Mouse (Mus musculus): ENCODE results near the gene Hmg20b. TPM values are rescaled to one million over a fixed set of nuclear protein-coding genes. Genes with fewer than 3 reads are reported as not detected.

Hmg20b gene
- polyA plus RNA-seq, 1 experiment from 2014 or later, result 130 TPM

GRCm38 (mm10) chr10:81305663-81306062 is 44.6 kb downstream of the Hmg20b start:
- 0 out of 2 replicates have a peak, but pooled peaks cover 2% of the 10 kb centered on the region for H3K9me3 ChIP-seq (ENCODE audit: control insufficient read depth, low read length)
- H3K27me3 ChIP-seq (ENCODE audit: control insufficient read depth, insufficient read depth, low read length), result no peaks in the 10 kb centered on the region
- no peaks in the 10 kb centered on the region for H3K4me1 ChIP-seq (ENCODE audit: control insufficient read depth, insufficient read depth, low read length)
- H3K9ac ChIP-seq (ENCODE audit: low read length), result no peak overlapping the region
- no peak overlapping the region for H3K4me2 ChIP-seq (ENCODE audit: low read depth, severe bottlenecking)
- no peak overlapping the region for H3K4me3 ChIP-seq (ENCODE audit: low read depth, low read length)
- H3K27ac ChIP-seq (replicated peaks; ENCODE audit: low read depth, low read length), result no peak overlapping the region
- H3K36me3 ChIP-seq (ENCODE audit: control insufficient read depth, insufficient read depth, low read length), result peaks cover 33% of the 10 kb centered on the region
- WGBS, result 94% methylated on average over 14 of the region's 14 CpGs
- DNase-seq (ENCODE audit: low spot score) (no peak), ATAC-seq (ENCODE audit: insufficient number of reproducible peaks, low FRiP score, low TSS enrichment, low read depth) (no peak)

GRCm38 (mm10) chr10:81304597-81305238 is 45.6 kb downstream of the Hmg20b start:
- no peak overlapping the region for H3K4me2 ChIP-seq (ENCODE audit: low read depth, severe bottlenecking)
- H3K27ac ChIP-seq (replicated peaks; ENCODE audit: low read depth, low read length), result no peak overlapping the region
- 0 out of 2 replicates have a peak, but pooled peaks cover 2% of the 10 kb centered on the region for H3K9me3 ChIP-seq (ENCODE audit: control insufficient read depth, low read length)
- DNase-seq (ENCODE audit: low spot score), result peak; percentile 69
- H3K36me3 ChIP-seq (ENCODE audit: control insufficient read depth, insufficient read depth, low read length), result peaks cover 28% of the 10 kb centered on the region
- no peak overlapping the region for H3K9ac ChIP-seq (ENCODE audit: low read length)
- H3K27me3 ChIP-seq (ENCODE audit: control insufficient read depth, insufficient read depth, low read length), result no peaks in the 10 kb centered on the region
- no peak for ATAC-seq (ENCODE audit: insufficient number of reproducible peaks, low FRiP score, low TSS enrichment, low read depth)
- 36% methylated on average over 7 of the region's 9 CpGs for WGBS
- H3K4me3 ChIP-seq (ENCODE audit: low read depth, low read length), result no peak overlapping the region
- H3K4me1 ChIP-seq (ENCODE audit: control insufficient read depth, insufficient read depth, low read length), result no peaks in the 10 kb centered on the region

- no peak overlapping the region for H3K27ac ChIP-seq (replicated peaks; ENCODE audit: low read depth, low read length)
- H3K4me3 ChIP-seq (ENCODE audit: low read depth, low read length), result no peak overlapping the region
- peaks cover 19% of the 10 kb centered on the region for H3K36me3 ChIP-seq (ENCODE audit: control insufficient read depth, insufficient read depth, low read length)
- ATAC-seq (ENCODE audit: insufficient number of reproducible peaks, low FRiP score, low TSS enrichment, low read depth), result no peak
- H3K4me1 ChIP-seq (ENCODE audit: control insufficient read depth, insufficient read depth, low read length), result no peaks in the 10 kb centered on the region
- no peak overlapping the region for H3K4me2 ChIP-seq (ENCODE audit: low read depth, severe bottlenecking)
- H3K9ac ChIP-seq (ENCODE audit: low read length), result 0 out of 2 replicates have a peak overlapping the region, but pooled peaks have one; percentile 12
- DNase-seq (ENCODE audit: low spot score), result no peak
- 0 out of 2 replicates have a peak, but pooled peaks cover 2% of the 10 kb centered on the region for H3K9me3 ChIP-seq (ENCODE audit: control insufficient read depth, low read length)
- H3K27me3 ChIP-seq (ENCODE audit: control insufficient read depth, insufficient read depth, low read length), result no peaks in the 10 kb centered on the region
- 80% methylated on average over 7 of the region's 7 CpGs for WGBS
Observed at GRCm38 (mm10) chr10:81303761-81304160, 46.5 kb downstream of the Hmg20b start.

- H3K9me3 ChIP-seq (ENCODE audit: control insufficient read depth, low read length), result 0 out of 2 replicates have a peak, but pooled peaks cover 2% of the 10 kb centered on the region
- 71% methylated on average over 10 of the region's 10 CpGs for WGBS
- peaks cover 18% of the 10 kb centered on the region for H3K36me3 ChIP-seq (ENCODE audit: control insufficient read depth, insufficient read depth, low read length)
- no peak overlapping the region for H3K27ac ChIP-seq (replicated peaks; ENCODE audit: low read depth, low read length)
- DNase-seq (ENCODE audit: low spot score), result no peak
- H3K4me2 ChIP-seq (ENCODE audit: low read depth, severe bottlenecking), result 0 out of 2 replicates have a peak overlapping the region, but pooled peaks have one; percentile 8
- H3K27me3 ChIP-seq (ENCODE audit: control insufficient read depth, insufficient read depth, low read length), result no peaks in the 10 kb centered on the region
- ATAC-seq (ENCODE audit: insufficient number of reproducible peaks, low FRiP score, low TSS enrichment, low read depth), result no peak
- no peak overlapping the region for H3K4me3 ChIP-seq (ENCODE audit: low read depth, low read length)
- H3K4me1 ChIP-seq (ENCODE audit: control insufficient read depth, insufficient read depth, low read length), result no peaks in the 10 kb centered on the region
- H3K9ac ChIP-seq (ENCODE audit: low read length), result 0 out of 2 replicates have a peak overlapping the region, but pooled peaks have one; percentile 12
Observed at GRCm38 (mm10) chr10:81303258-81303657, 47.0 kb downstream of the Hmg20b start.

- ATAC-seq (ENCODE audit: insufficient number of reproducible peaks, low FRiP score, low TSS enrichment, low read depth) (no peak), DNase-seq (ENCODE audit: low spot score) (no peak)
- no peak overlapping the region for H3K9ac ChIP-seq (ENCODE audit: low read length)
- peaks cover 14% of the 10 kb centered on the region for H3K36me3 ChIP-seq (ENCODE audit: control insufficient read depth, insufficient read depth, low read length)
- H3K4me3 ChIP-seq (ENCODE audit: low read depth, low read length), result no peak overlapping the region
- WGBS, result 76% methylated on average over 14 of the region's 14 CpGs
- no peaks in the 10 kb centered on the region for H3K4me1 ChIP-seq (ENCODE audit: control insufficient read depth, insufficient read depth, low read length)
- 0 out of 2 replicates have a peak, but pooled peaks cover 2% of the 10 kb centered on the region for H3K9me3 ChIP-seq (ENCODE audit: control insufficient read depth, low read length)
- no peaks in the 10 kb centered on the region for H3K27me3 ChIP-seq (ENCODE audit: control insufficient read depth, insufficient read depth, low read length)
- H3K4me2 ChIP-seq (ENCODE audit: low read depth, severe bottlenecking), result 0 out of 2 replicates have a peak overlapping the region, but pooled peaks have one; percentile 8
- H3K27ac ChIP-seq (replicated peaks; ENCODE audit: low read depth, low read length), result no peak overlapping the region
Observed at GRCm38 (mm10) chr10:81302781-81303218, 47.5 kb downstream of the Hmg20b start.

GRCm38 (mm10) chr10:81302288-81302687 is 48.0 kb downstream of the Hmg20b start:
- no peaks in the 10 kb centered on the region for H3K27me3 ChIP-seq (ENCODE audit: control insufficient read depth, insufficient read depth, low read length)
- no peak overlapping the region for H3K4me3 ChIP-seq (ENCODE audit: low read depth, low read length)
- DNase-seq (ENCODE audit: low spot score), result no peak
- no peaks in the 10 kb centered on the region for H3K9me3 ChIP-seq (ENCODE audit: control insufficient read depth, low read length)
- 84% methylated on average over 4 of the region's 4 CpGs for WGBS
- H3K9ac ChIP-seq (ENCODE audit: low read length), result no peak overlapping the region
- no peak overlapping the region for H3K4me2 ChIP-seq (ENCODE audit: low read depth, severe bottlenecking)
- H3K27ac ChIP-seq (replicated peaks; ENCODE audit: low read depth, low read length), result 0 out of 2 replicates have a peak overlapping the region, but pooled peaks have one; percentile 21
- no peak for ATAC-seq (ENCODE audit: insufficient number of reproducible peaks, low FRiP score, low TSS enrichment, low read depth)
- peaks cover 9% of the 10 kb centered on the region for H3K36me3 ChIP-seq (ENCODE audit: control insufficient read depth, insufficient read depth, low read length)
- no peaks in the 10 kb centered on the region for H3K4me1 ChIP-seq (ENCODE audit: control insufficient read depth, insufficient read depth, low read length)

GRCm38 (mm10) chr10:81301321-81301720 is 49.0 kb downstream of the Hmg20b start:
- WGBS, result 81% methylated on average over 9 of the region's 9 CpGs
- no peak overlapping the region for H3K4me2 ChIP-seq (ENCODE audit: low read depth, severe bottlenecking)
- H3K9ac ChIP-seq (ENCODE audit: low read length), result no peak overlapping the region
- DNase-seq (ENCODE audit: low spot score), result no peak
- H3K27ac ChIP-seq (replicated peaks; ENCODE audit: low read depth, low read length), result no peak overlapping the region
- ATAC-seq (ENCODE audit: insufficient number of reproducible peaks, low FRiP score, low TSS enrichment, low read depth), result no peak
- H3K9me3 ChIP-seq (ENCODE audit: control insufficient read depth, low read length), result no peaks in the 10 kb centered on the region
- peaks cover 5% of the 10 kb centered on the region; the same call in 1 of the 2 replicates for H3K36me3 ChIP-seq (ENCODE audit: control insufficient read depth, insufficient read depth, low read length)
- H3K4me3 ChIP-seq (ENCODE audit: low read depth, low read length), result no peak overlapping the region
- H3K4me1 ChIP-seq (ENCODE audit: control insufficient read depth, insufficient read depth, low read length), result no peaks in the 10 kb centered on the region
- H3K27me3 ChIP-seq (ENCODE audit: control insufficient read depth, insufficient read depth, low read length), result no peaks in the 10 kb centered on the region

- Histone ChIP-seq H3K9me3 (ENCODE audit: control insufficient read depth, low read length) (no peaks in the 10 kb centered on the region), H3K27ac (replicated peaks; ENCODE audit: low read depth, low read length) (no peak overlapping the region), H3K4me3 (ENCODE audit: low read depth, low read length) (no peak overlapping the region), H3K9ac (ENCODE audit: low read length) (no peak overlapping the region; the same call in 1 of the 2 replicates), H3K27me3 (ENCODE audit: control insufficient read depth, insufficient read depth, low read length) (no peaks in the 10 kb centered on the region), H3K4me1 (ENCODE audit: control insufficient read depth, insufficient read depth, low read length) (no peaks in the 10 kb centered on the region), H3K36me3 (ENCODE audit: control insufficient read depth, insufficient read depth, low read length) (peaks cover 6% of the 10 kb centered on the region; the same call in 1 of the 2 replicates), H3K4me2 (ENCODE audit: low read depth, severe bottlenecking) (no peak overlapping the region)
- no peak for ATAC-seq (ENCODE audit: insufficient number of reproducible peaks, low FRiP score, low TSS enrichment, low read depth)
- WGBS, result 87% methylated on average over 9 of the region's 9 CpGs
- no peak for DNase-seq (ENCODE audit: low spot score)
Observed at GRCm38 (mm10) chr10:81300352-81300907, 49.9 kb downstream of the Hmg20b start.
